Mouse (Mus musculus) embryonic fibroblast, embryonic 13.5 days (primary cell): ENCODE data around the gene Ccz1.

Source experiments
- CTCF ChIP-seq: IDR thresholded peaks from 2 replicates; pipeline ENCODE4 v1.5.1; 2011; ENCODE audit warnings: mild to moderate bottlenecking, control low read depth, low read length, moderate library complexity, borderline replicate concordance; ENCODE audit not compliant: insufficient read depth
- POLR2A ChIP-seq: IDR thresholded peaks from 2 replicates; pipeline ENCODE4 v1.6.1; 2011; ENCODE audit warnings: low read depth, mild to moderate bottlenecking, control low read depth, low read length, moderate library complexity

- TF ChIP-seq CTCF (no peak), POLR2A (no peak)
Measured at GRCm38 (mm10) chr5:143987596-143987995, 27.1 kb downstream of the Ccz1 start.
